Mouse (Mus musculus): ENCODE results near the gene Gpr87. TPM values are rescaled to one million over a fixed set of nuclear protein-coding genes. Genes with fewer than 3 reads are reported as not detected.

The Gpr87 gene
- polyA plus RNA-seq, 1 experiment from 2014 or later = not detected

- H3K9ac ChIP-seq (ENCODE audit: low read length) = no peak overlapping the region
- no peak overlapping the region for H3K4me3 ChIP-seq (ENCODE audit: control insufficient read depth in 1 of 2, insufficient read depth in 1 of 2, low read depth in 1 of 2, low read length in 2 of 2)
- 65% methylated on average over 4 of the region's 4 CpGs for WGBS
- H3K27ac ChIP-seq (replicated peaks in 1 of 2; ENCODE audit: control insufficient read depth in 1 of 2, insufficient read depth in 1 of 2, low read depth in 2 of 2, low read length in 2 of 2) = no peak overlapping the region
- no peaks in the 10 kb centered on the region for H3K36me3 ChIP-seq (ENCODE audit: control insufficient read depth, insufficient read depth, low read length)
- H3K27me3 ChIP-seq (ENCODE audit: control insufficient read depth, insufficient read depth, low read length) = no peaks in the 10 kb centered on the region
- ATAC-seq (ENCODE audit: insufficient number of reproducible peaks, insufficient read depth, low FRiP score, low read depth) = no peak
- H3K9me3 ChIP-seq (ENCODE audit: control insufficient read depth, low read length) = no peaks in the 10 kb centered on the region
- H3K4me1 ChIP-seq (ENCODE audit: control insufficient read depth in 2 of 2, insufficient read depth in 2 of 2, low read length in 2 of 2) = peaks cover 18 to 20% of the 10 kb centered on the region in 2 experiments
- H3K4me2 ChIP-seq (ENCODE audit: low read length) = no peak overlapping the region
Observed at GRCm38 (mm10) chr3:59208650-59209548, 14.0 kb upstream of the Gpr87 start.

- 78% methylated on average over 4 of the region's 4 CpGs for WGBS
- Histone ChIP-seq H3K9ac (ENCODE audit: low read length) (no peak overlapping the region), H3K27me3 (ENCODE audit: control insufficient read depth, insufficient read depth, low read length) (no peaks in the 10 kb centered on the region), H3K4me1 (ENCODE audit: control insufficient read depth in 2 of 2, insufficient read depth in 2 of 2, low read length in 2 of 2) (peaks cover 19 to 27% of the 10 kb centered on the region in 2 experiments), H3K9me3 (ENCODE audit: control insufficient read depth, low read length) (no peaks in the 10 kb centered on the region), H3K4me3 (ENCODE audit: control insufficient read depth in 1 of 2, insufficient read depth in 1 of 2, low read depth in 1 of 2, low read length in 2 of 2) (no peak overlapping the region), H3K4me2 (ENCODE audit: low read length) (no peak overlapping the region), H3K27ac (replicated peaks in 1 of 2; ENCODE audit: control insufficient read depth in 1 of 2, insufficient read depth in 1 of 2, low read depth in 2 of 2, low read length in 2 of 2) (peak overlapping the region in 1 of 2 experiments; percentile 74; a peak in 1 of 4 replicates), H3K36me3 (ENCODE audit: control insufficient read depth, insufficient read depth, low read length) (no peaks in the 10 kb centered on the region)
- ATAC-seq (ENCODE audit: insufficient number of reproducible peaks, insufficient read depth, low FRiP score, low read depth) = no peak
Observed at GRCm38 (mm10) chr3:59205941-59206340, 11.0 kb upstream of the Gpr87 start.

DNA sequence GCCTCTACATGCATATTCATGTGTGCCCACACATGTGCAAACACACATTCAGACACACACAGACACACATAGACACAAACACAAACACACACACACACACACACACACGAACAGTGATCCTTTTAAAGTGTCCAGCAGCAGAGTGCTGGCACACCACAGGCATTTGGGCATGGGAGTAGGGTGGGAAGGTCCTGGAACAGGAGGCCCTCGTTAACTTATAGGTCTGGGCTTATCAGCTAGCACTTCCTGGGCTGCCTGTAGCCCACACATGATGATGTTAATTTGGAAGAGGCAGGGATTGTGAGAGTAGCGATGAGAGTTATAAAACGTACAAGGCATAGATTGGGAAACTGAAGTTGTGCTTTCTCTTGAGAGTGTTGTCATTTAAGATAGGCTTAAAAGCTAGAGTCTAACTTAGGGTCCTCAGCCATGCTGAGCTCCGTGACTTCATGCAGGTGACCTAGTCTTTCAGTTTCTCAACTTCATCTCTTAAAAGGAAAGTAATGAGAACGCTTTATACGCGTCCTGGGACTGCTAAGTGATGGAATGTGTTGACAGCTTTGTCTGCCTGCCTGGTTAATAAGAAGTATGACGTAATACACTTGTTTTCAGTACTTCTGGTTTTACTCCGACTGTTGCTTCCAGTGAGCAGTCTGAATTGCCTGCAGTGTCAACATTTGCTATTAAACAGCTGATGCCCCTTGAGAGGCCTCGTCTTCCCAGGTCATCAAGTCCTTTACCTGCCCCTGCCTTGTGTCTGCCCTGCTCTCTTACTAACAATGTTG, 10.0 kb upstream of the Gpr87 start:
- H3K4me1 ChIP-seq (ENCODE audit: control insufficient read depth in 2 of 2, insufficient read depth in 2 of 2, low read length in 2 of 2) = peaks cover 19 to 27% of the 10 kb centered on the region in 2 experiments
- peak; percentile 69 for ATAC-seq (ENCODE audit: insufficient number of reproducible peaks, insufficient read depth, low FRiP score, low read depth)
- H3K4me2 ChIP-seq (ENCODE audit: low read length) = peak overlapping the region; percentile 22

DNA sequence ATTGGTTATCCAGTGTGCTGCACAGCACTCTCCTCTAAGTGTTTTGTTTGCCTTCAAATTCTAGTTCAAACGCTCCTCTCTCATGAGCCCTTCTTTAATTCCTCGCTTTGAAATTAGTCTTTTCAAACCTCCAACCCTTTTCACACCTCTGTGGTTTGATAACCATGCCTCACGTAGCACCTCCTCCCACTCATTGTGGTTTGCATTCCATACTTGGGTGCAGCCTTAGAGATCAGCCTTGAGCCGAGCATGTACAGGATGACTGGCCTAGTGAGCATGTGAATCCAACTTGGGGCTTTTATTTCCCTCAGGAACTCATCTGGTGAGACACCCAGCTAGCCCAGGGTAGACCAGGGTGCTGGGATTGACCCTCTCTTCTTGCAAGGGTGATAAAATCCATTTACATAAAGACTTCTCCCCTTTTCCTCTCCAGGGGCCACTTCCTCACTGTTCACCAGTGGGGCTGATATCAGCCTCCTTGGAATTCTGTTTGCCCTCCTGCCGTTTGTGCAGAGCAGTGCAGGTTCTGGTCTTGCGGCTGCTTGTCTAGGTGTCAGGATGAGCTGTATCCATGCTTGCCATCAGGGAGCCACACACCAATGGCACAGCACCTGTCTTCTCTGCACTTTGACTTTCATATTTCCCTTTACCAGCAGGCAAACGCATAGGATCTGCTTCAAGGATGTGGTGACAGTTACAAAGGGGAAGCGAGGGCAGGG, 9.1 kb upstream of the Gpr87 start:
- Histone ChIP-seq H3K27ac (replicated peaks in 1 of 2; ENCODE audit: control insufficient read depth in 1 of 2, insufficient read depth in 1 of 2, low read depth in 2 of 2, low read length in 2 of 2) (peak overlapping the region; percentile 74 to 80), H3K36me3 (ENCODE audit: control insufficient read depth, insufficient read depth, low read length) (no peaks in the 10 kb centered on the region), H3K9me3 (ENCODE audit: control insufficient read depth, low read length) (no peaks in the 10 kb centered on the region), H3K4me2 (ENCODE audit: low read length) (no peak overlapping the region), H3K9ac (ENCODE audit: low read length) (no peak overlapping the region), H3K4me3 (ENCODE audit: control insufficient read depth in 1 of 2, insufficient read depth in 1 of 2, low read depth in 1 of 2, low read length in 2 of 2) (no peak overlapping the region), H3K27me3 (ENCODE audit: control insufficient read depth, insufficient read depth, low read length) (no peaks in the 10 kb centered on the region), H3K4me1 (ENCODE audit: control insufficient read depth in 2 of 2, insufficient read depth in 2 of 2, low read length in 2 of 2) (peaks cover 19 to 27% of the 10 kb centered on the region in 2 experiments)
- 36% methylated on average over 8 of the region's 8 CpGs for WGBS
- no peak for ATAC-seq (ENCODE audit: insufficient number of reproducible peaks, insufficient read depth, low FRiP score, low read depth)

More for the DNA sequence above, 10.0 kb upstream of the Gpr87 start:
- Histone ChIP-seq H3K4me3 (ENCODE audit: control insufficient read depth in 1 of 2, insufficient read depth in 1 of 2, low read depth in 1 of 2, low read length in 2 of 2) (no peak overlapping the region), H3K9me3 (ENCODE audit: control insufficient read depth, low read length) (no peaks in the 10 kb centered on the region), H3K36me3 (ENCODE audit: control insufficient read depth, insufficient read depth, low read length) (no peaks in the 10 kb centered on the region), H3K9ac (ENCODE audit: low read length) (no peak overlapping the region), H3K27ac (replicated peaks in 1 of 2; ENCODE audit: control insufficient read depth in 1 of 2, insufficient read depth in 1 of 2, low read depth in 2 of 2, low read length in 2 of 2) (peak overlapping the region; percentile 74 to 80), H3K27me3 (ENCODE audit: control insufficient read depth, insufficient read depth, low read length) (no peaks in the 10 kb centered on the region)
- WGBS = 13% methylated on average over 11 of the region's 11 CpGs

DNA sequence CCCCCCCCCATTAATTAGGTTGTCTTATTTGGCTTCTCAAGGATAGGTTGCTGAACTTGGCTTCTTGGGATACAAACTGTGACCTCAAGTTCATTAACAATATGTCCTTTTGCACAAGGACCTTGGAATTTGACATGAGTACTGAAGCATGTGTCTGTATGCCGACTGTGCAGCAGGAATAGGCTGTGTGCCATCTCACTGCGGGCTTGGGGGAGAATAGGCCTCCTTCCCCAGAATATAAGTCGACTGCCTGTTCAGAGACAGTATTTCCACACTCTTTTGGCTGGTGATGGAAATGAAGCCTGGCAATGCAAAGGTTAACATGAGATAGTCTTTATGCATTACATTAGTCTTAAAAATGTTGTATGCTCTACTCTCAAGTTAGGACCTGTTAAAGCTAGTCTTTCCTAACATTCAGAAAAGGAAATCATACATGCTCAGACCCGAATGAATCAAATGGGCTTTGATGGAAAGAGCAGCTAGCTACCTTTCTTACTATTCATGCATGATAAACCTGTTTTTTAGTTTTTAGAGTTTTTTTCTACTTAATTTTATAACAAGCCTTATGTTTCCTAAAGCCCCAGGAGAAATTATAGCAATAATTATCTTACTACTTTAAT, 2.5 kb upstream of the Gpr87 start:
- Histone ChIP-seq H3K4me1 (ENCODE audit: control insufficient read depth in 2 of 2, insufficient read depth in 2 of 2, low read length in 2 of 2) (no peaks in the 10 kb centered on the region), H3K9me3 (ENCODE audit: control insufficient read depth, low read length) (no peaks in the 10 kb centered on the region), H3K36me3 (ENCODE audit: control insufficient read depth, insufficient read depth, low read length) (no peaks in the 10 kb centered on the region), H3K9ac (ENCODE audit: low read length) (no peak overlapping the region), H3K4me3 (ENCODE audit: control insufficient read depth in 1 of 2, insufficient read depth in 1 of 2, low read depth in 1 of 2, low read length in 2 of 2) (no peak overlapping the region), H3K27ac (replicated peaks in 1 of 2; ENCODE audit: control insufficient read depth in 1 of 2, insufficient read depth in 1 of 2, low read depth in 2 of 2, low read length in 2 of 2) (no peak overlapping the region), H3K27me3 (ENCODE audit: control insufficient read depth, insufficient read depth, low read length) (no peaks in the 10 kb centered on the region), H3K4me2 (ENCODE audit: low read length) (no peak overlapping the region)
- 80% methylated on average over 4 of the region's 4 CpGs for WGBS
- no peak for ATAC-seq (ENCODE audit: insufficient number of reproducible peaks, insufficient read depth, low FRiP score, low read depth)

DNA sequence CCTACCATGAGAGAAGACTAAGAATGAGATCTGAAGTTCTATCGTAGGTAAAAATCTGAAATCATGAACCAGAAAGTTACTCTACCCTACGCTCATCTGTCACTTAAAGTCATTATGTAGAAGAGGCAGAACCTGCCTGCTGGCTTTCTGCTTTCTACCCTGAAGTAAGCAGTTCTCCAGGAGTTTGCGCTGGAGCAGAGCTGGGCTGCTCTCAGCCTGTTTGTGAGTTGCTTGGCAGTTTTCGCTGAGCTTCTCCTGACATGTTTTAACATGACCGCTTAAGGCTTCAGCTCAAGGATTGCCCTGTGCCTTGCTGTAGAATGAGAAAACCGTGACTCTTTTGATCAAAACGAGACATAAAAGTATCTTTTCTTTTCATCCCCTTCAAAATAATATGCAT, 805 bp downstream of the Gpr87 start:
- Histone ChIP-seq H3K4me2 (ENCODE audit: low read length) (no peak overlapping the region), H3K36me3 (ENCODE audit: control insufficient read depth, insufficient read depth, low read length) (no peaks in the 10 kb centered on the region), H3K9me3 (ENCODE audit: control insufficient read depth, low read length) (no peaks in the 10 kb centered on the region), H3K4me3 (ENCODE audit: control insufficient read depth in 1 of 2, insufficient read depth in 1 of 2, low read depth in 1 of 2, low read length in 2 of 2) (no peak overlapping the region), H3K4me1 (ENCODE audit: control insufficient read depth in 2 of 2, insufficient read depth in 2 of 2, low read length in 2 of 2) (no peaks in the 10 kb centered on the region), H3K9ac (ENCODE audit: low read length) (no peak overlapping the region), H3K27me3 (ENCODE audit: control insufficient read depth, insufficient read depth, low read length) (no peaks in the 10 kb centered on the region), H3K27ac (replicated peaks in 1 of 2; ENCODE audit: control insufficient read depth in 1 of 2, insufficient read depth in 1 of 2, low read depth in 2 of 2, low read length in 2 of 2) (no peak overlapping the region)
- no peak for ATAC-seq (ENCODE audit: insufficient number of reproducible peaks, insufficient read depth, low FRiP score, low read depth)
- 92% methylated on average over 7 of the region's 7 CpGs for WGBS

DNA sequence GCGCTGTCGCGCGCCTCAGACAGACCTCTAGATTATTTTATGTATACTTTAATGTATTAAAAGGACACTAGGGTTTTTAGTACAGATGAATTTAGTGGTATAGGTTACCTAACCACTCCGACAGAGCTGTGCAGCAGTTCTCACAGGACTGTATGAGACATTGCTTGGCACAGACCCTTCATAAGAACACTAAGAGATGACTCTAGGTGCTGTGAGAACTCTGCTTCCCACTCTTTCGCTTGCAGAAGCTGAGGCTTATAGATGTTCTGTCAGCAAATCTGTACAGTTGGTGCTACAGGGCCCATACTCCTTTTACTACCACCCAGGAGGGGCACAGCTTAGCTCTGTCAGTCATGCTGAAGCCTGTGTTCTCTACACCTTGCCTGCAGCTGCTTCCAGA, 3.2 kb downstream of the Gpr87 start:
- Histone ChIP-seq H3K9ac (ENCODE audit: low read length) (no peak overlapping the region), H3K4me1 (ENCODE audit: control insufficient read depth in 2 of 2, insufficient read depth in 2 of 2, low read length in 2 of 2) (no peaks in the 10 kb centered on the region), H3K9me3 (ENCODE audit: control insufficient read depth, low read length) (no peaks in the 10 kb centered on the region), H3K4me3 (ENCODE audit: control insufficient read depth in 1 of 2, insufficient read depth in 1 of 2, low read depth in 1 of 2, low read length in 2 of 2) (no peak overlapping the region), H3K27ac (replicated peaks in 1 of 2; ENCODE audit: control insufficient read depth in 1 of 2, insufficient read depth in 1 of 2, low read depth in 2 of 2, low read length in 2 of 2) (no peak overlapping the region), H3K36me3 (ENCODE audit: control insufficient read depth, insufficient read depth, low read length) (no peaks in the 10 kb centered on the region), H3K4me2 (ENCODE audit: low read length) (no peak overlapping the region), H3K27me3 (ENCODE audit: control insufficient read depth, insufficient read depth, low read length) (no peaks in the 10 kb centered on the region)
- 94% methylated on average over 6 of the region's 6 CpGs for WGBS
- no peak for ATAC-seq (ENCODE audit: insufficient number of reproducible peaks, insufficient read depth, low FRiP score, low read depth)
